Mouse (Mus musculus): ENCODE data around the gene Cryzl2. TPM values are rescaled to one million over a fixed set of nuclear protein-coding genes. Genes with fewer than 3 reads are reported as not detected.

Gene Cryzl2
- total and polyA plus RNA-seq, 3 experiments, result 8.4 to 15.2 (median 9.5) TPM

- Histone ChIP-seq H3K36me3 (ENCODE audit: control insufficient read depth, insufficient read depth, low read length) (no peaks in the 10 kb centered on the region), H3K4me3 (no peak overlapping the region), H3K27me3 (ENCODE audit: control insufficient read depth, insufficient read depth, low read length) (no peaks in the 10 kb centered on the region), H3K27ac (no peak overlapping the region), H3K79me2 (replicated peaks; ENCODE audit: control insufficient read depth, insufficient read depth, low read length) (no peaks in the 10 kb centered on the region), H3K4me1 (ENCODE audit: control insufficient read depth, insufficient read depth, low read length) (no peaks in the 10 kb centered on the region), H3K9ac (ENCODE audit: low read depth, low read length) (no peak overlapping the region)
- intact Hi-C loops (cut with DNase I), result loop anchor here (5.0 to 10.0 kb wide), 2 partner anchors 72 to 550 kb away; no protein-coding TSS in a partner anchor
- TF ChIP-seq CTCF (IDR thresholded peaks at IDR 0.05) (peak; percentile 76), EP300 (IDR thresholded peaks at IDR 0.05; ENCODE audit: insufficient read depth, low read depth, low read length) (no peak)
- DNase-seq, result peak; percentile 28 to 55
- WGBS, result 81% methylated on average over 3 of the region's 3 CpGs
Measured at GRCm38 (mm10) chr1:157465194-157465593, 6.8 kb downstream of the Cryzl2 start.

- intact Hi-C loops (cut with DNase I), result loop anchor here (5.0 to 10.0 kb wide), 2 partner anchors 69 to 553 kb away; no protein-coding TSS in a partner anchor
- TF ChIP-seq CTCF (IDR thresholded peaks at IDR 0.05) (no peak), EP300 (IDR thresholded peaks at IDR 0.05; ENCODE audit: insufficient read depth, low read depth, low read length) (no peak), POLR2A (IDR thresholded peaks at IDR 0.05; ENCODE audit: insufficient read depth, low read depth, low read length) (no peak)
- H3K79me2 ChIP-seq (replicated peaks; ENCODE audit: control insufficient read depth, insufficient read depth, low read length), result no peaks in the 10 kb centered on the region
- no peak overlapping the region for H3K27ac ChIP-seq
- no peaks in the 10 kb centered on the region for H3K27me3 ChIP-seq (ENCODE audit: control insufficient read depth, insufficient read depth, low read length)
- 92% methylated on average over 8 of the region's 8 CpGs for WGBS
- H3K4me1 ChIP-seq (ENCODE audit: control insufficient read depth, insufficient read depth, low read length), result no peaks in the 10 kb centered on the region
- no peaks in the 10 kb centered on the region for H3K36me3 ChIP-seq (ENCODE audit: control insufficient read depth, insufficient read depth, low read length)
- DNase-seq, result no peak
- no peak overlapping the region for H3K4me3 ChIP-seq
- no peak overlapping the region for H3K9ac ChIP-seq (ENCODE audit: low read depth, low read length)
Measured at GRCm38 (mm10) chr1:157467866-157468265, 9.5 kb downstream of the Cryzl2 start.

DNA sequence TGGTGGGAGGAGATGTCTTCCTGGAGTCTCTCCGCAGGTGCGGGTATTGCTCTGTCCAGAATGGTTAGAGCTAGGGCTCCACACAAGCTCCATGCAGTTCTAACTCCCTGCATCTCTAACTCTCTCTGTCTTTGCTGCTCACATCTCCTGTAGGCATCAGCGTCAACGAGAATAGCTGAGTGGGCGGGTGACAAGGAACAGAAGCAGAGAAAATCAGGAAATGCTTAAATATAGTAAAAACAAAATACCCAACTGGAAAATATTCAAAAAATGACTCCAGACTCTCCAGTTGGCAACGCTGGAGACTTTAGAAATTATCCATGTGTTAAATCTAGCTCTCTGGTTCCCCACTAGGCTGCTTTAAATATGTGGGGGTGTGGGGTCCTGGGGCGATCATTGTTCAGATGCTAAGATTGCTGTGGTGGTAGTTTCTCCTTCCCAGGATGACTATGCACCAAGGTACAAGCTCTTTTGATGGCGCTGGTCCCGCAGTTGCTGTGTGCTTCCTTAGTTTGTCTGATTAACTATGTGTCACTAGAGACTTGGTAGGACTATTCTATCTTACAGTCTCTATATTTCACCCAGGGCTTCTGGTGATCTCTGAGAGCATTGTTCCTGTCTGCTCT lies 12.5 kb downstream of the Cryzl2 start:
- H3K27ac ChIP-seq, result no peak overlapping the region
- 80% methylated on average over 9 of the region's 9 CpGs for WGBS
- no peaks in the 10 kb centered on the region for H3K4me1 ChIP-seq (ENCODE audit: control insufficient read depth, insufficient read depth, low read length)
- H3K9ac ChIP-seq (ENCODE audit: low read depth, low read length), result no peak overlapping the region
- intact Hi-C loops (cut with DNase I), result no loop called here
- TF ChIP-seq POLR2A (IDR thresholded peaks at IDR 0.05; ENCODE audit: insufficient read depth, low read depth, low read length), result no peak
- no peak for TF ChIP-seq EP300 (IDR thresholded peaks at IDR 0.05; ENCODE audit: insufficient read depth, low read depth, low read length)
- TF ChIP-seq CTCF (IDR thresholded peaks at IDR 0.05), result no peak
- no peaks in the 10 kb centered on the region for H3K27me3 ChIP-seq (ENCODE audit: control insufficient read depth, insufficient read depth, low read length)
- no peak for DNase-seq
- H3K36me3 ChIP-seq (ENCODE audit: control insufficient read depth, insufficient read depth, low read length), result no peaks in the 10 kb centered on the region
- no peak overlapping the region for H3K4me3 ChIP-seq
- H3K79me2 ChIP-seq (replicated peaks; ENCODE audit: control insufficient read depth, insufficient read depth, low read length), result no peaks in the 10 kb centered on the region

GRCm38 (mm10) chr1:157472716-157473115 lies 14.3 kb downstream of the Cryzl2 start:
- intact Hi-C loops (cut with DNase I), result no loop called here
- TF ChIP-seq CTCF (IDR thresholded peaks at IDR 0.05) (no peak), EP300 (IDR thresholded peaks at IDR 0.05; ENCODE audit: insufficient read depth, low read depth, low read length) (no peak), POLR2A (IDR thresholded peaks at IDR 0.05; ENCODE audit: insufficient read depth, low read depth, low read length) (no peak)
- Histone ChIP-seq H3K9ac (ENCODE audit: low read depth, low read length) (no peak overlapping the region), H3K79me2 (replicated peaks; ENCODE audit: control insufficient read depth, insufficient read depth, low read length) (no peaks in the 10 kb centered on the region), H3K27me3 (ENCODE audit: control insufficient read depth, insufficient read depth, low read length) (no peaks in the 10 kb centered on the region), H3K4me3 (no peak overlapping the region), H3K27ac (no peak overlapping the region), H3K36me3 (ENCODE audit: control insufficient read depth, insufficient read depth, low read length) (no peaks in the 10 kb centered on the region), H3K4me1 (ENCODE audit: control insufficient read depth, insufficient read depth, low read length) (no peaks in the 10 kb centered on the region)
- WGBS, result 92% methylated on average over 7 of the region's 7 CpGs
- DNase-seq, result no peak

DNA sequence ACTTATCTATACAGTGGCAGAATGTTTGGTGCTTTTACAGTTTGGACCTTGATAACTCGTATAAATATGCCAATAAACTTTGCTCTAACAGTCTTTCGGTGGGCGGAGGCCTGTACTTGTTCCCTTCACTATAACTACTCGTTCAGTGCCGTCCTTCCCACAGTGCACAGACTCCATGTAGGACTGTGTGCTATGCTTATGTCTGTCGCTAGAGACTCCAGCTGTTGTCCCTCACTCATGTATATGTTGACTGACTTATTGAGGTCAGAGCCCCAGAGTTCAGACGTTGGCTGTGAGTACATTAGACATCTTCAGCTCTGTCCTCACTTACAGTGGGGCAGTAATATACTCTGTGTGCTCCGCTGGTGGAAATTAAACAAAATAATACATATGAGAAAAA lies 16.5 kb downstream of the Cryzl2 start:
- WGBS, result 78% methylated on average over 8 of the region's 8 CpGs
- Histone ChIP-seq H3K27me3 (ENCODE audit: control insufficient read depth, insufficient read depth, low read length) (no peaks in the 10 kb centered on the region), H3K9ac (ENCODE audit: low read depth, low read length) (no peak overlapping the region), H3K27ac (no peak overlapping the region), H3K4me1 (ENCODE audit: control insufficient read depth, insufficient read depth, low read length) (no peaks in the 10 kb centered on the region), H3K4me3 (no peak overlapping the region), H3K36me3 (ENCODE audit: control insufficient read depth, insufficient read depth, low read length) (no peaks in the 10 kb centered on the region), H3K79me2 (replicated peaks; ENCODE audit: control insufficient read depth, insufficient read depth, low read length) (no peaks in the 10 kb centered on the region)
- intact Hi-C loops (cut with DNase I), result no loop called here
- TF ChIP-seq POLR2A (IDR thresholded peaks at IDR 0.05; ENCODE audit: insufficient read depth, low read depth, low read length) (no peak), CTCF (IDR thresholded peaks at IDR 0.05) (no peak), EP300 (IDR thresholded peaks at IDR 0.05; ENCODE audit: insufficient read depth, low read depth, low read length) (no peak)
- DNase-seq, result no peak

GRCm38 (mm10) chr1:157476231-157476630 lies 17.9 kb downstream of the Cryzl2 start:
- DNase-seq, result no peak
- no peaks in the 10 kb centered on the region for H3K27me3 ChIP-seq (ENCODE audit: control insufficient read depth, insufficient read depth, low read length)
- no peak for TF ChIP-seq EP300 (IDR thresholded peaks at IDR 0.05; ENCODE audit: insufficient read depth, low read depth, low read length)
- TF ChIP-seq CTCF (IDR thresholded peaks at IDR 0.05), result no peak
- TF ChIP-seq POLR2A (IDR thresholded peaks at IDR 0.05; ENCODE audit: insufficient read depth, low read depth, low read length), result no peak
- no peak overlapping the region for H3K4me3 ChIP-seq
- H3K36me3 ChIP-seq (ENCODE audit: control insufficient read depth, insufficient read depth, low read length), result no peaks in the 10 kb centered on the region
- no peaks in the 10 kb centered on the region for H3K79me2 ChIP-seq (replicated peaks; ENCODE audit: control insufficient read depth, insufficient read depth, low read length)
- WGBS, result 71% methylated on average over 2 of the region's 2 CpGs
- intact Hi-C loops (cut with DNase I), result no loop called here
- no peaks in the 10 kb centered on the region for H3K4me1 ChIP-seq (ENCODE audit: control insufficient read depth, insufficient read depth, low read length)
- no peak overlapping the region for H3K9ac ChIP-seq (ENCODE audit: low read depth, low read length)
- no peak overlapping the region for H3K27ac ChIP-seq
